Mouse (Mus musculus): ENCODE measurements around the gene Hdac9.

Hdac9 gene

DNA sequence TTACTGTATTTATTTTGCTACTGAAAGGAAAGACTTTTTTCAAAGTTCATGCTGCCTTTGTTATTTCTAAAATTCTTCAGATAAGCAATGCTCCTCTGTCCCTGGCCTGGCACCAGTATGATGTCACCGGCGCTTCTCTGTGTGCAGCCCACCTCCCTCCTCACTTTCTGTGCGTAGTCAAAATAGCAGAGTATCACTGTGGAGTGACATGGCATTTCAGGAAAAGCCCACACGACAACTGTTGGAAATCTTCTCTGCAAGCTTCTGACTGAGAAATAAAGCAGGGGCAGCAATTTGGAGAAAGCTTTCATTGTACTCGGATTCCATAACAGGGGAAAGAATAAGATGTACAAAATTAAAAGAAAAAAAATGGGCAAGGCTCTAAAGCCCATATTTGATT is 302.1 kb downstream of the Hdac9 start:
- in situ Hi-C loops (cut with MboI, MseI) = loop anchor here in 1 of 2 experiments (5.0 kb wide), 1 partner anchor 817 kb away; no protein-coding TSS in a partner anchor

DNA sequence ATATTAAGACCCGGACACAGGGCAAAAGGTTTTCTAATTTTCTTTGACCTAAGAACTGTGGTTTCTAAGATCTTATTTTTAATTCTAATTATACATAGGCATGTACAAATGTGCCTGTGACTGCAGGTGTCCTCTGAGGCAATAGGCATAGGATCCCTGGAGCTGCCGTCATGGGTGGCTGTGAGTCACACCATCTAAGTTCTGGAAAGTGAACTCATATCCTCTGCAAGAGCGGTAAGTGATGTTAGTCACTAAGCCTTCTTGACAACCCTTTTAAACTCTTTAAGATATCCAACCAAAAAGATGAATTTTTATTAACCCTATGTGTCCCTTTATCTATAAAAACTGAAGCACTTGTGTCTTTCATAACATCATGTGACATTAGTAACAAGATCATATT is 304.4 kb downstream of the Hdac9 start:
- in situ Hi-C loops (cut with MboI, MseI) = loop anchor here in 1 of 2 experiments (5.0 kb wide), 1 partner anchor 815 kb away; no protein-coding TSS in a partner anchor

DNA sequence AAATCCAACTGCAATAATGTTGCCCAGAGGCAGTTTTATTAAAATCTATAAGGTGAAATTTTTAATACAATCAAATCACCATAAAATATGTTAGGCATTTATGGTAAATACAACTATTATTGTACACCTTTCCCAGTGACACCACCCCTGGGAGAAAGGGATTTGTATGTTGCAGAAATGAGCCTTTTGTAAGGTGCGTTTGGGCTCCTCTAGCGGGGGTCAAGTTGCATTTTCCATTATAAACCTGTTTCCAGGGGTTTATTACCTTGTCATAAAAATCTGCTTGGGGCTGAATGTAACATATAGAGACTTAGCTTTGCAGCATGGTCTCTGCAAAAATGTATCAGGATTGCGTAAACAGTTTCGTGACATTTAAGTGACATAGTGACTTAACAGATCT is 312.4 kb downstream of the Hdac9 start:
- in situ Hi-C loops (cut with MboI, MseI) = no loop called here

DNA sequence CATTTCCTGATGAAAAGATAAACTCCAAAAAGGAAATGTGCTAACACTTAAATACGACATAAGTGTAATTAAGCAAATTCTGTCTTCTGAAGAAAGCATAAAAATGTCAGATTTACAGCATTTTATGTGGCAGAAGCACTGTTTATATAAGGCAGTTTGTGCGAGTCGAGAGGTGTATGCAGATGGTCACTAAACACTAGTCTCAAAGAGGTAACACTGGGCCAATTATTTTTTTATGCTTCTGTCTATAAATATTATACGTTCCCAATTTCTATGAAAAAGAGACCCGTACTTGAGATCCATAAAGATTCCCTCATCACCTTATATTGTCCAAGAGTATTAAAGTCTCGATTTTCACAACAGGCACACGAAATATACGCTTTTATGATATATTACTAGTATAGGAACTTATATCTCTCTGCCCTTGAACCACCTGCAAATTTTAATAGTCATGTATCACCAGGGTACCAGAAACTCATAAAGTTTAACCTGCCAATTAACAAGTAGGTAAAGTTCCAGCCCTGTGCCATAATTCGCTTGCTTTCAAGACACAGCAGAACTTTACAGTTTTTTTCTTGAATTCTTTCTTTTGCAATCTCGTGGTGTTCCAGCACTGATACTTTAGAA is 322.6 kb downstream of the Hdac9 start:
- in situ Hi-C loops (cut with MboI, MseI) = no loop called here

DNA sequence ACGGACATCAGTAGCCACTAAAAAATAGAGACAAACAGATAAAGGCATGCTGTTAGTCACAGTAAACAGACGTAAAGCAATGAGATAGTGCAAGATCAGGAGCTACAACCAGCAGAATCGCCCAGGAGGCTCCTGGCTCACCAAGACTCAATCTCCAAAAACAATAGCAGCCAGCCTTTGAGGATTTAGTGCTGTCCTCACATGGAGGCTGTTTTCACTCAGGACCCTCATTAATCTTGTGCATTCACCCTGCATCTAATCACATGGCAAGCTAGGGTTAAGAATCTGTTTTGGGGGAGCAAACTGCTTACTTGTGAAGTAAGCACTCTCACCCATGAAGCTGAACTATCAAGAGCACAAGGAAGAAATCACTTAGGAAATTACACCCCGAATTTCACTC is 329.7 kb downstream of the Hdac9 start:
- in situ Hi-C loops (cut with MboI, MseI) = no loop called here

DNA sequence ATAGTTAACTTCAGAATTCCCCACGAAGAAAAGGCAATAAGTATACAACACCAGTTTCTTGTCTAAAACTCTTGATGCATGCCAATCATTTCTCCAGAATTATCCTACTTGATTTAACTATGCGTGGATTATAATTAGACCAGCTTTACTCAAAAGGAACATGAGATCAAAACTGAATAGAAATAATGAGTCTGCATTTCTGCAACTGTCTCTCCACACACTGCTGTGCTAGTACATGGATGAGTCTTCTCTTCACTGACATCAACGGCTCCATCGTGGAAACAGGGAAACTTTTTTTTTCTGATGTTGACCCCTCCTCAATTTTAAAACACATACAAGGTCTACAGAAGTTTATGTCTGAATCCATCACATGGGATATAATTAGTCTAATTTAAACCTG is 334.4 kb downstream of the Hdac9 start:
- in situ Hi-C loops (cut with MboI, MseI) = no loop called here

DNA sequence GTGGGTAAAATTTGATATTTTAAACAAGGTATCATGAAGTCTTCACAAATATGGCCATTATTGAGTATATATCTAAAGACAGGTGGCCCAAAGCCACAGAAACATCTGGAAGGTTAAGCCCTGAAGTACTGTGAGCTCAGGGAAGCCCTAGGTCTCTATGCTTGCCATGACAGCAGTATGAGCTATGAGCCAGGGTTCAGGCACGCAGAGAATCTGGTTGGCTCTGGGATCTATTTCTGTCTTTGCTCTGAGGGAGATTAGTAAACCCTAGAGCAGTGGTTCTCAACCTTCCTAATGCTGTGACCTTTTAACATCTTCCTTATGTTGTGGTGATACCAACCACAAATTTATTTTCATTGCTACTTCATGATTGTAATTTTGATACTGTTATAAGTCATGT is 337.7 kb downstream of the Hdac9 start:
- in situ Hi-C loops (cut with MboI, MseI) = loop anchor here in 1 of 2 experiments (10.0 kb wide), 1 partner anchor 1474 kb away; no protein-coding TSS in a partner anchor

DNA sequence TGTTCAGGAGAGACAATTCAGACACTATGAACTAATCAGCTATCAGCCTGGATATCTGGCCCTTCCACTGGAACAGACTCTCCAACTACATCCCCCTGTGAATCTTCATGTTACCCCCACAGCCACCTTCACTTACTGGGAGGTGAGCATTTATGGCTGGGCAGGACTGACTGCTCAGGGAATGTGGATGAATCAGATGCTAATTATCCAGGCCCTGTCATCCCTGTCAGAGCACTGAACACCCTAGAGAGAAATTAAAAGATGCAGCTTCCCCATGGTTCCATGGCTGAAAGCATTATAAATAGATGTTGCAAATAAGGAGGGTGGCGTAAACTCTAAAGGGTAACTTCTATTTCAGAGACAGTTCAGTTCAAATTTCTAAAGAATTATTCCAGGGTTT is 345.8 kb downstream of the Hdac9 start:
- in situ Hi-C loops (cut with MboI, MseI) = loop anchor here in 1 of 2 experiments (10.0 kb wide), 1 partner anchor 1466 kb away; no protein-coding TSS in a partner anchor

DNA sequence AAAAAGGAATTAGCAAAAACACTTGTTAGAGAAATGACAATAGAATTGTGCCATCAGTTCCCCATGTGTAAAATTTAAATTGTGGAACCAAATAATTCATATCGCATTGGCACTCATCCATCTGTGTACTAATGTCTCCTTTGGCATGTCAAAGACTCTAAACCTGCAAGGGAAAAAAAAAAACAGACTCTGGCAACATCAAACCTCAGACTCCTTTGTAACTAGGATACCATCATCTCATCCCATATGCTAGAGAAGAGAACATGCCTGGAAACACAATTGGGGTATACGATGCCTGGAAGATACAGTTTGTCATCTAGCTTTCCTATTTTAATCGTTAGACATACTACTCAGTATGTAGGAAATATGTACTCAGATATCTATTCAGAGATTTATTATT is 347.4 kb downstream of the Hdac9 start:
- in situ Hi-C loops (cut with MboI, MseI) = no loop called here

DNA sequence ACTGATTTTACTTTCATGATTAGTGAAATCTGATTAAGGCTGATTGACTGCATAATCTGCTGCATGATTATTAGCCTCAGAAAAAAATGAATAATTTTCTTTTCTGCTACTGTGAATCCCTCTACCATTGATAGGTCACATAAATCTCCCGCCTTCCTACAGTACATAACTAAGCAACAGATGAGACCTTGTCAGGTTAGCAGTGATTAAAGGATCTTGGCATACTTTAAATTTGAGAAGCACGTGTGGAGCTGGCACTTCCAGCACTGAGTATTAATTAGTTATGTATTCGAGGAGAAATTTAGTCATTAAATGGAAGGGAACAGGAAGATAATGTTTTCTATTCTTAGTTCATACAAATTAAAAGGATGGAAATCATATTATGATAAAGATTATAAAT is 347.8 kb downstream of the Hdac9 start:
- in situ Hi-C loops (cut with MboI, MseI) = no loop called here

DNA sequence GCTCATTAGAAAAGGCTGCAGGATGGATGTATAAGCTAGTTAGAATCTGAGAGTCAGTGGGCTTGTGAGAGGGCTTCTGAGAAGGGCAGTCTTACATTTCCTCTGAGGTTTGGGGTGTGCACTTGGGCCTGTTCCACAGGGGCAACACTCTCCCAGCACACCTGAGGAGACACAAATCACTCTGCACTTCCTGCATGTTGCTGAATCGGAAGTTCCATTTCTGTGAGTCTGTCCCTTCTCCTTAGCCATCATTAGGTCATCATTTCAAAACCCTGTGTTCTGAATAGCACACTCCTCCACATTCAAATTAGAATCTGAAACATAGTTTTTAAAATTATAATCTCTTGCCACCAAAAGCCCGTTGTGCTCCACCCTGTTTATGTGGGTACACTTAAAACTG is 354.6 kb downstream of the Hdac9 start:
- in situ Hi-C loops (cut with MboI, MseI) = no loop called here

DNA sequence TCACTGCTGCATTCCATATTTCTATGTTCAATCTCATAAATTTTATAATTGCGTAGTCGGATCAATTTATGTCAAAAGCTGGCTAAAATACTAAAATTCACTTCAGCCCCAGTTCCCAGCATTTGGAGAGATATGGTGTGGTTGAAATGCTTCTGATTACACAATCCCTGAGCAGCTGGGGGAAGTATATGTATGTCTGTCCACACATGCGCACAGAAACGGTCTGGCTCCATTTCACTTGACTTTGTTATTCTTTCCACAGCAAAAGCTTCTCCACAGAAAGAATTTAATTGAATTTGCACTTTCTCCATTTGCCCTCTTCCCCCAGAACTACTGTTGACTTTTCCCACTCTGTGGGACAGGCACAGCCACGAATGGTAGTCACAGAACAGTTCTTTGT is 357.9 kb downstream of the Hdac9 start:
- in situ Hi-C loops (cut with MboI, MseI) = no loop called here

DNA sequence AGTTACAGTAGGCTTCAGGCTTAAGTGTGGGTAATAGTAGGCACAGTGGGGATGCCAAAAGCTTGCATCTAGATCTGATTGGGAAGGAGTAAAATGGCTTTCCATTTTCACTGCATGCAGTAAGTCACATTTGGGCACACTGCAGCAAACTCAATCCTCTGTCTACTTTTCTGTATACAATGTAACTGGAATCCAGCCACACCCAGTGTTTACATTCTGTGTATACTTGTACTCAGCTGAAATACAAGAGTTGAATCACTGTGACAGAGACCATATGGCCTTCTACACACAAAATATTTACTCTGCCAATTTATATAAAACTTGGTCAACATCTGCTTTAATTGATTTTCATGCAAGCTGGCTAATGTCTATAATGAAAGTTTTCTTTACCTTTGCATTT is 362.1 kb downstream of the Hdac9 start:
- in situ Hi-C loops (cut with MboI, MseI) = no loop called here

DNA sequence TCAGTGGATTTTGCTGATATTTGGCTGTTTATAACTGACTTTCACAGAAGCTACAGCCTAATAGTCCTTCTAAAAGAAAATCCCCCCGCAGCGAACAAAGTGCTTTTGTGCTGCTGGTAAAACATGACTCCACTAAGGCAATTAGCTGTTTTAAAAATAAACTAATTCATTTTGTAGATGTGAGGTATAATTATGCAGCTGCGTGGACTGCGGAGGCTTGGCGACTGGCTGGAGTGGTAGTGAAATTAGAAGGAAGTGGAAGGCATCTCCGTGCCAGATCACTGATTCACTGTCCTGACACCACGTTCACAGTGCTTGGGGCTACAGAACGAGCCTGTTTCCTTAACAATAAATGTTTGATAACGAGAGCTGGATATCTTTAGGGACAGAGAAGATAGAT is 366.6 kb downstream of the Hdac9 start:
- in situ Hi-C loops (cut with MboI, MseI) = no loop called here

DNA sequence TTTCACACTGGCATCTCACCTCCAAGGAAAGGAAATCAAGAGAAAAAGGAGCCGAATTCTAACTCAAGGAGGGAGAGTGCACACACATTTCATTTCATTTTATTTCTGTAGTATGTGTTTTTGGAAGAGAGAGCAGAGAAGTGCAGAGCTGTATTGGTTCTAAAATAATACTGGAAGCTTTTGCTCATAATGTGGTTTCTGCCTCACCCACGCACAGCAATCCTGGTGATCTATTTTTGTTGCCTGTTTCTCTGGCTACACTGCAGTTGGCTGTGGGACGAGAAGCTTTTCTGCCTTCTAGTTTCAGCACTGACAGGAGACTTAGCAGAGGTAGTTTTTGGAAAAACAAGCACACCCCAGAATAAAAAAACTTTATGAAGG is 387.7 kb downstream of the Hdac9 start:
- in situ Hi-C loops (cut with MboI, MseI) = no loop called here

DNA sequence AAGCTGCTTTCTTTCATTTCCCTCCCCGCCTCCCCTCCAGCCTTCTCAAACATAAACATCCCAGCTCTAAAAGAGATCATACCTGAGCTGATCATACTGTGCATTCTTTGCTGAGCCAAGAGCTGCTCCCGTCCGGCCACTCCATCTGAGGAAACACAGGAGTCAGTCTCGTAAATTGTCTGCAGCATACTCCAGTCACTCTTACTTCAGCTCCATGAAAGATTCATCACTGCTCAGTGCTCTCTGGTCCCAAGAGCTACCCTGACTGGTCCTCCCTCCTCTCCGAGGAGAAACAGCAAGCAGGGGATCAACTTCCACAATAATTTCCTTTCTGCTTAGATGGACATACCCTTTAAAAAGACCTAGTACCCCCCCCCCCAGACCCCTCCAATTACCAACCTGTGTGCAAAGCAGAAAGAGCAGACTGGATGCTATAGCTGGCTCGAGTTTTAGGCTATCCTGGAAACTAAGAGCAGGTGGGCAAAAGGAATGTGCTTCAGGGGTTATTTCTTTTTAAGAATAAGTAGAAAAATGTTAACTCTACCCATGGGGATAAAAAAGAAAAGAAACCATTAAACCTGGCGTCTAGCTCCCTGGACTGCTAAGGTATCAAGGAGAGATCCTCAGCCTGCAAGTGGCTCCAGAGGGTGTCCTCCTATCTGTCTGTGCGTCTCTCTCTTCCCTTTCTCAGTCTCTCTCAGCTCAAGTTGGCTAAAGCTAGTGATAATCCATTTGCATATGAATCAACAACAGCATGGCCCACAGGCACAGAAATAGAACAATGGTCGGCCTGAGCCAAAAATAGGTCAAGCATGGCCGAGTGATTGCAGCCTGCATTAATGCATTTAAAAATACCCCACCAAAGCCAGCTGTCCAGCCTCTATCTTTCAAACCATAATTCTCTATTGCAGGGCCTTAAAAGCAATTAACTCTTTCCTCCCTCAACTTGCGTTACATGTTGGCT is 388.4 kb downstream of the Hdac9 start:
- in situ Hi-C loops (cut with MboI, MseI) = no loop called here

DNA sequence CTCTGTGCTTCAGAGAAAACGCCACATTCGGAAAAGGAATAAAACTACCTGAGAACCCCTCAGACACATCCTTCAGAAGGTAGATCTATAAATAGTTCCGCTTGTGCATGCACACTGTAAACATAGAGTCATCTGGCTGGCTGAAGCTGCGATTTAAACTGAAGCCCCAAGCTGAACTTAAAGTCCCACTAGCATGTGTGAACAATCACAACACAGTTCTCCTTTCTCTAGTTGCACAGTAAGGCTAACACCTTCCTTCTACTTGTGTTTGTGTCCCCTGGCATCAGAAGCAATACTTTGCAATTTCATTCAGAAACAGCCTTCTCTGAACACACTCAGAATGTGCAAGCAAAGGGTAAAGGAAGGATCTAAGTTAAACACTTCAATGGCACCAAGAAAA is 389.1 kb downstream of the Hdac9 start:
- in situ Hi-C loops (cut with MboI, MseI) = no loop called here

DNA sequence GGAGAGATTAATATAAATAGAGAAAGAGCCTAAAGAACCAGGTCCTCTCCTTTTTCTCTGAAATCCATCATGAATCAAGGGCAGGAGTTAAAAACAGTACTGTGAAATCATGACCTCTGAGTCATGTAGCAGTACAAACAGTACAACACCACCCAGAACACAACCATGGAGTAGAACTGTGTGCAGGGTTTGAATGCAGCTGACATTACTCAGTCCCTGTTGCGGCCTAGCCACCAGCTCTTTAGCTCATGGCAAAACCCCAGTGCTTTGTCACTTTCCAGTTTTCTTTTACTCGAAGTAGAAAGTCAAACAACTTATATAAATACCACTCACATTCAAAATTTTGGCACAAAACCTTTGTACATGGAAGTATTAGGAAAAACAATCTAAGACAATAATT is 395.4 kb downstream of the Hdac9 start:
- in situ Hi-C loops (cut with MboI, MseI) = no loop called here

DNA sequence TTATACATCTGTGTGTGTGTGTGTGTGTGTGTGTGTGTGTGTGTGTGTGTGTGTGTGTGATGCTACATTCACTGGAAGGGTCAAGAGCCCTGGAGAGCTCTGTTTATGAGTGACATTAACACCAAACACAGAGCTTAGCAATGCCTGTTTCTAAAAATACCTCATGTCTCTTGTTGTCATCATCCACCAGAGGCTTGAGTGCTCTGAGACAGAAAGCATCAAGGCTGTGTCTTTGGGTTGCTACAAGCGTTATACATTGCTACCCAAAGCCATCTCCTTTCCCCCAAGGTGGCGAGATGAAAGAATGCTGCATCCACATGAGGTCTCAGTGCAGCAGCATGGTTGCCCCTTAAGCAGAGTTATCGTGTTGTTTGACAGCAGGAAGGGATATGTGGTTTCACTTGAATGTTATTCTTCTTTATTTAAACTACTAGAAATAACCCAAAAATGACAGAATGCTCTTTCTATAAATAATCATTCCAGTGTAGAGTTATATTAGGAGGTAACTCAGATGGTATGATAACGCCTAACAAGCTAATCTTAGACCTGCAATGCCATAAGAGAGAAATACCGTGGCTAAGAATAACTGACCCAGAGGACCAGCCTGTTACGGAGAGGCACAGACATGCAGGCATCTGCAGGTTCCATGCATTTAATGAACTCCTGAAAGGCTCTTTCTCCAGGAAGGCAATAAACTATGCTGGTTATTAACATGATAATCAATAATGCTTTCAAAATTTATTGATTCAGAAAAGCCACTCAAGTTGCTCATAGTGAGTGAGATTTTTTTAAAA is 399.9 kb downstream of the Hdac9 start:
- in situ Hi-C loops (cut with MboI, MseI) = no loop called here

DNA sequence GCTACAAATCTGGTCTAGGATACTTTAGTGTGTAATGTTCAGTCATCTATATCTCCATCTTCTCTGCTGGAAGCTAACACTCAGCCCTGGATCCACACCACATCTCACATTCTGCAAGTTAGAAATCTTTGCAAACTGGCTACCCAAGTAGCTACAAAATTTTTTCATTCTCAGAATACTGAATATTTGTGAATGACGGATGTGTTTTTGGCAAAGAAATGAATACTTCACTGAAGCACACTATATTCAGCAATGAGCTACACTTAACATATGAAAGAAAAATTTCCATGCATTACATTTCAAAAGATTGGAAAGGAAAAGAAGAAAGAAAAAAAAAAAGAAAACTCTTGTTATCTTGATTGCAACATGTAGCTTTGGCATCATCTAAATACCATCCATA is 410.6 kb downstream of the Hdac9 start:
- in situ Hi-C loops (cut with MboI, MseI) = no loop called here

DNA sequence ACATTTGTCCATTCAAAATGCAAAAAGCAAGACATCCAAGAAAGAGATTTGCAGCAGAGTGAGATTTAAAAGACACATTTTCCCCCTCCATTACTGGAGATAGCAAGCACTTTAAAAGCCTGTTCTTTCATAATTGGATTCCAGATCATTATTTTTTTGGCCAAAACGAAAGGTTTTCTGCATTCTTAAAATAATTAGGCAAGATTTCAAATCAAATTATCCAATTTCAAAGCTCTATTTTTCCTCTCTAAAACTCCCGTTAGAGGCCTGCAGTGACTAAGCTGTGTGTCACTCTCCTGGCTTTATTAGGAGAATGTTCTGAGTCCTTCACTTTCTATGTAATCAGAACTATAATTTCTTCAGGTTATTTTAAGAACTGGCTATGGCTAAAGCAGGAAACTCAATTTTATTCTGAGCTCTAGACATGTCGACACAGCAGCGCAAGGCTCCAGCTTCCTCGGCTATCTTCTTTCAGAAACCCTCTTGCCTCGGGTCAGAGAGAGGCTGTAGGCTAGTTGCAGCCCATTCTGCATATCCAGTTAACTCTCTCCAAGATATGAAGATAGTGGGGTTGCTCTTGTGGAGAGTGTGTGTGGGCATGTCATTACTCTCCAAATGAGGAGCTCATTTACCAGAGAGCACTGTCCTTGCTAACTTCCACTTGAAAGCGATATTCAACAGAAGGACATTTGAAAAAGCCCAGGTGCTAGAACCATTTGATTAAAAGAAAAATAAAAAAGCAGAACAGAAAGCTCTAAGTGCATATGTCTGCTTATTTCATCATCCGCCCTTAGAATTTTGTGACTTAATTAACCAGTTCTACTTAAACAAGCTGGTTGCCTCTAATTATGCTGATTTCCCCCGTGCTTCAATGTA is 417.9 kb downstream of the Hdac9 start:
- in situ Hi-C loops (cut with MboI, MseI) = loop anchor here in 1 of 2 experiments (10.0 kb wide), 1 partner anchor 926 kb away; no protein-coding TSS in a partner anchor

Measured in T-helper 17 cell (primary cell).